Mouse (Mus musculus) small intestine, adult 2 months (tissue): ENCODE measurements around the gene Sclt1.

Experiments used
- CTCF ChIP-seq: fragments of 200-500 bp; IDR thresholded peaks from 2 replicates; pipeline ENCODE4 v1.5.1; 2012; ENCODE audit warnings: low read depth, mild to moderate bottlenecking, control low read depth, inconsistent platforms, low read length, moderate library complexity, mixed read lengths; ENCODE audit not compliant: insufficient replicate concordance, insufficient read length; ENCODE audit errors: extremely low read depth
- POLR2A ChIP-seq: fragments of 200-500 bp; IDR thresholded peaks from 2 replicates; pipeline ENCODE4 v1.6.1; 2012; ENCODE audit warnings: low read depth, mild to moderate bottlenecking, control low read depth, inconsistent platforms, low read length, moderate library complexity

DNA sequence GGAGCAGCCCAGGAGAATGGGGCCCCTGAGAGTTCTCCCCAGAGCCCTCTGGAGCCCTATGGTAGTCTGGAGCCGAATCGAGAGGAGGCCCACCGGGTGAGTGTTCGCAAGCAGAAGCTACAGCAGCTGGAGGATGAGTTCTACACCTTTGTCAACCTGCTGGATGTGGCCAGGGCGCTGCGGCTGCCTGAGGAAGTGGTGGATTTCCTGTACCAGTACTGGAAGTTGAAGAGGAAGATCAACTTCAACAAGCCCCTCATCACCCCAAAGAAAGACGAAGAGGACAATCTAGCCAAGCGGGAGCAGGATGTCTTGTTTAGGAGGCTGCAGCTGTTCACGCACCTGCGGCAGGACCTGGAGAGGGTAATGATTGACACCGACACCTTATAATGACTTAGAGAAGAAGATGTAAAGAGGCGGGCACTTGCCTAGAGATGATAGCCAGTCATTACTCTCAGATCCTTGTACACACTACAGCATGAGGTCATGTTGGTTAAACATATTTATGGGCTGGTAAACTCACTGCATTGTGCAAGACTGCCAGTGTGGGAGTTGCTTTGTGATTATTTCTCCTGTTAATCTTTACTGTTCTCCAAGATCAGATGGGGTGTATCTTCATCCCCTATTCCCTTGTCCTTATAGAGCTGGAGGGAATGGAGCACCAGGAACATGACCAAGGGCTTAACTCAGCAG is 137.5 kb downstream of the Sclt1 start:
- TF ChIP-seq POLR2A: no peak
- no peak for TF ChIP-seq CTCF
